Mouse (Mus musculus): ENCODE measurements at regions not wholly inside any gene's neighbourhood (a gene's known extent, or its start where the extent isn't known, plus 50 kb on each side); places are given as distances from the start of the nearest gene placed in this dataset.

DNA sequence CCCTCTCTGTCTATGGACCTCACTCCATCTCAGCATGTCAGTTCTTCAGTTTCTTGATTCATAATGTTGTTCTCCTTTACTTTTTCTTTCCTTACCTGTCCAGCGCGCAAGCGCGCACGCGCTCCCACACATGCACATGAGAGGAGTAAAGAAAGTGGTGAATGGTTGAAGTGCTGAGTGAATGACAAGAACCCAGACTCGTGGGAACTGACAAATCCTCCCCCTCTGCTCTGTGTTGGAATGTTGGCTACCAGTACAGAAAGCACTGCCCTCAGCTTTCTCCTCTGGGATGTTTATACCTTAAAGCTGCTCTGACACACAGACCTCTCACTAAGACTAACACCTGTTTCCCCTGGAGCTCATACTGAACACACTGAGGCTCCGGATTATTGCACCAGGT lies 302.2 kb upstream of the Nrp1 start:
- ATAC-seq = no peak
- 92% methylated on average over 8 of the region's 8 CpGs for WGBS
- Histone ChIP-seq H3K27ac (ENCODE audit: low read depth, low read length) (no peak overlapping the region), H3K36me3 (ENCODE audit: control insufficient read depth, insufficient read depth, low read length) (no peaks in the 10 kb centered on the region), H3K4me2 (ENCODE audit: low read length) (no peak overlapping the region), H3K4me1 (ENCODE audit: control insufficient read depth, insufficient read depth, low read depth, low read length) (no peaks in the 10 kb centered on the region), H3K9me3 (ENCODE audit: control insufficient read depth, low read length) (no peaks in the 10 kb centered on the region), H3K27me3 (replicated peaks; ENCODE audit: control insufficient read depth, insufficient read depth, low read length) (no peaks in the 10 kb centered on the region), H3K4me3 (ENCODE audit: low read length) (no peak overlapping the region), H3K9ac (ENCODE audit: low read depth, low read length) (no peak overlapping the region)

DNA sequence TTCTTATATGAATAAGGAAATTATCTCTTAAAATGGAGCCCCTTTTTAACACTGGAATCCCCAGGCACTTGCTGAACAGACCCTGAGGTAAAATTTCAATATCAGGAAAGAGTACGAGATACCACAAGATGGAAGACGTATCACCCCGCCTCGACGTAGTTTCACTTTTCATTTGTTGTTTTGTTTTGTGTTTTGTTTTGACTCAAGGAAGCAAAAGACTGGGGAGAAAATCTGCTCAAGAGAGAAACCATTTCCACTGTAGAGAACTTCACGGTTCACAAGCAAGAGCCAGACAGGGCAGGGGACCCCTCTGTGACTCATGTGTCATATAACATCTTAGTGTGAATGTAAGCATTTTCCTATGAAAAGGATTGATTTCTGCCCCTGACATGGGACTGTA lies 300.6 kb upstream of the Nrp1 start:
- Histone ChIP-seq H3K4me1 (ENCODE audit: control insufficient read depth, insufficient read depth, low read depth, low read length) (no peaks in the 10 kb centered on the region), H3K27ac (ENCODE audit: low read depth, low read length) (no peak overlapping the region), H3K9me3 (ENCODE audit: control insufficient read depth, low read length) (no peaks in the 10 kb centered on the region), H3K27me3 (replicated peaks; ENCODE audit: control insufficient read depth, insufficient read depth, low read length) (no peaks in the 10 kb centered on the region), H3K4me2 (ENCODE audit: low read length) (no peak overlapping the region), H3K4me3 (ENCODE audit: low read length) (no peak overlapping the region), H3K9ac (ENCODE audit: low read depth, low read length) (no peak overlapping the region), H3K36me3 (ENCODE audit: control insufficient read depth, insufficient read depth, low read length) (no peaks in the 10 kb centered on the region)
- 75% methylated on average over 6 of the region's 6 CpGs for WGBS
- ATAC-seq = no peak

DNA sequence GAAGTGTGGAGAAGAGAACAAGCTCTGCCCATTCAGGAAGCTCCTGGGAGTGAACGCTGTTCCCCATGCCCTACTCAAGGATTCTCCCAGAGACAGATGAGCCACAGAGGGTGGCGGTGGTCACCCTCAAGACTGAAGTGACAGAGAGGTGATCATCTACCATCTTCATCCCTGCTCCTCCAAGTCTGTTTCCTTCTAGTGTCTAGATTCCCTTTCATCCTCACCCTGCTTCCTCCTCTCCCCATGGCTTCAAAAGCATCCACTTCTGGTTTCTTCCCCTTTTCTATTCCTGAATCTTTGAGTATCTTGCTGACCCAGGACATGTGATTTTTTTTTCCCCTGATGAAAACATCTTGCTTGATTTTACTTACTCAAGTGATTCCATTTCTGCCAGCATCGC lies 298.6 kb upstream of the Nrp1 start:
- H3K9ac ChIP-seq (ENCODE audit: low read depth, low read length) = no peak overlapping the region
- no peak overlapping the region for H3K4me3 ChIP-seq (ENCODE audit: low read length)
- H3K27me3 ChIP-seq (replicated peaks; ENCODE audit: control insufficient read depth, insufficient read depth, low read length) = no peaks in the 10 kb centered on the region
- H3K4me2 ChIP-seq (ENCODE audit: low read length) = no peak overlapping the region
- H3K36me3 ChIP-seq (ENCODE audit: control insufficient read depth, insufficient read depth, low read length) = no peaks in the 10 kb centered on the region
- H3K9me3 ChIP-seq (ENCODE audit: control insufficient read depth, low read length) = no peaks in the 10 kb centered on the region
- H3K27ac ChIP-seq (ENCODE audit: low read depth, low read length) = no peak overlapping the region
- 94% methylated on average over 3 of the region's 3 CpGs for WGBS
- ATAC-seq = no peak
- no peaks in the 10 kb centered on the region for H3K4me1 ChIP-seq (ENCODE audit: control insufficient read depth, insufficient read depth, low read depth, low read length)

DNA sequence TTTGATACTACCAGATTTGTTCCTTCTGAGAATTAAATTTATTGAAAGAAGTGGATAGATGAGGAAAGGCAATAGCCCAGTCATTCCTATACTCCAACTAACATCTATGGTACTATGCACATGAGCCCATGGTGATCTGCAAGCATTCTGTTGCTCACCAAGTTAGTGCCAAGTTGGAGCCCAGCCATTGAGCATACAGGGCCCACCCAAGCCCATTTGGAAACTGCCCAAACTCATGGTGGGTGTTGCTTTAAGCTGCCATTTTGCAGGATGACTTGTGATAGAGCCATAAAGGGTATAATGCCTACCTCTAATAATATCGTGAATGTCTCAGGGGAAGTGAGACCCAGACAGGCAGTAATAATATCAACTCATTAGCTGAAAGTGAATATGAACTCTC lies 294.2 kb upstream of the Nrp1 start:
- ATAC-seq = no peak
- no peaks in the 10 kb centered on the region for H3K4me1 ChIP-seq (ENCODE audit: control insufficient read depth, insufficient read depth, low read depth, low read length)

DNA sequence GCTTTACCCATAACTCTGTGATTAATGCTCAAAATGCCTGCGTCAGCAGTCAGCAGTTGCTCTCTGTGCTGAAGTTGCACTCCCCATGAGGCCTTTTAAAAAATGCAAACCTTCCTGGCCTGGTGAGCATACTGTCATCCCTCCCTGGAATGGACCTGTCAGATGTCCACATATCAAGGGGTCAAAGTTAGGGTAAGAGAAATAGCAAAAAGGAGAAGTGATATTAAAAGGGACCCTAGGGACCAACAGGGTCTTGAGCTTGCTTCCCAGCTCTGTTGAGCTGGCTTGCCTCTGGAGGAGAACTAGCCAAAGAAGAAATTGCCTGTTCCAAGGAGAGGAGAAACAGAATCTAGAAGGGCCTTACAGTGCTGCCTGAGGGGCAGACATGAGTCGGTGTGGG lies 293.3 kb upstream of the Nrp1 start:
- ATAC-seq = no peak
- no peak overlapping the region for H3K9ac ChIP-seq (ENCODE audit: low read depth, low read length)
- no peaks in the 10 kb centered on the region for H3K27me3 ChIP-seq (replicated peaks; ENCODE audit: control insufficient read depth, insufficient read depth, low read length)
- H3K36me3 ChIP-seq (ENCODE audit: control insufficient read depth, insufficient read depth, low read length) = no peaks in the 10 kb centered on the region
- no peak overlapping the region for H3K4me3 ChIP-seq (ENCODE audit: low read length)
- 81% methylated on average over 2 of the region's 2 CpGs for WGBS
- no peak overlapping the region for H3K27ac ChIP-seq (ENCODE audit: low read depth, low read length)
- no peaks in the 10 kb centered on the region for H3K4me1 ChIP-seq (ENCODE audit: control insufficient read depth, insufficient read depth, low read depth, low read length)
- H3K9me3 ChIP-seq (ENCODE audit: control insufficient read depth, low read length) = no peaks in the 10 kb centered on the region
- H3K4me2 ChIP-seq (ENCODE audit: low read length) = no peak overlapping the region

More for the DNA sequence above, 294.2 kb upstream of the Nrp1 start:
- Histone ChIP-seq H3K36me3 (ENCODE audit: control insufficient read depth, insufficient read depth, low read length) (no peaks in the 10 kb centered on the region), H3K9ac (ENCODE audit: low read depth, low read length) (no peak overlapping the region), H3K4me3 (ENCODE audit: low read length) (no peak overlapping the region), H3K27ac (ENCODE audit: low read depth, low read length) (no peak overlapping the region), H3K4me2 (ENCODE audit: low read length) (no peak overlapping the region), H3K9me3 (ENCODE audit: control insufficient read depth, low read length) (no peaks in the 10 kb centered on the region), H3K27me3 (replicated peaks; ENCODE audit: control insufficient read depth, insufficient read depth, low read length) (no peaks in the 10 kb centered on the region)
- 79% methylated on average over 1 of the region's 1 CpGs for WGBS

DNA sequence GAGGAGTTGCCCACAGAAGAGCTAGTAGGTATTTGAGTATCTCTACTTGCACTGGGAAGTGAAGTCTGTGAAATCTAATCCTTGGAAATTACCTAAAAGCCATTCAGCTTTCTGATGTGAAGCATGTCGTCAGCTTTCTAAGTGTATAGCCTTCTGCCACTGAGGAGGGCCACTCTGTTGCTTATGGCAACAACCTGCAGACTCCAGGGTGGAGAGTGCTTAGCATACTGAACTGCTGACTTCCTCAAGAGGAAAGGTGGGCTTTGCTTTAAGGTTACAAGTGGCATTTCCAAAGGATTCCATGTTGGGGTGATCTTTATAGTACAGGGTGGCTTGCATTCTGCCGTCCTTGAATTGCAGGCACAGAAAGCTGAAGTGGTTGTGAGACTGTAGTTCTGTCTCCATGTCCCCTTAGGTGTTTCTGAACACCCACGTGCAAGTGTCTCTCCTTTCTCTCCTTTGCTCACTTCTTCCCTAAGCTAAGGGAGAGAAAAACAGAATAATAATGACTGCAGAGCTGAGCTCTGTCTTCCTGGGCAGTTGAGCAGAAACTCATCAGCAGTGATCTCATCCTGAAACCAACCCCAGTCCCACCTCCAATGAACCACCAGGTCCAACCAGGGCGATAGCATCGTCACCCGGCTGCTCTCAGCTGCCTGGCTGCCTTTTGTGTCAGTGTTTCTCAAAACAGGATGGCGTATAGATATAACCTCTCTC lies 292.3 kb upstream of the Nrp1 start:
- H3K4me1 ChIP-seq (ENCODE audit: control insufficient read depth, insufficient read depth, low read depth, low read length) = no peaks in the 10 kb centered on the region
- H3K27me3 ChIP-seq (replicated peaks; ENCODE audit: control insufficient read depth, insufficient read depth, low read length) = no peaks in the 10 kb centered on the region
- WGBS = 77% methylated on average over 7 of the region's 7 CpGs
- no peaks in the 10 kb centered on the region for H3K9me3 ChIP-seq (ENCODE audit: control insufficient read depth, low read length)
- H3K4me2 ChIP-seq (ENCODE audit: low read length) = no peak overlapping the region
- no peak overlapping the region for H3K4me3 ChIP-seq (ENCODE audit: low read length)
- no peak overlapping the region for H3K27ac ChIP-seq (ENCODE audit: low read depth, low read length)
- no peaks in the 10 kb centered on the region for H3K36me3 ChIP-seq (ENCODE audit: control insufficient read depth, insufficient read depth, low read length)
- ATAC-seq = no peak
- no peak overlapping the region for H3K9ac ChIP-seq (ENCODE audit: low read depth, low read length)

DNA sequence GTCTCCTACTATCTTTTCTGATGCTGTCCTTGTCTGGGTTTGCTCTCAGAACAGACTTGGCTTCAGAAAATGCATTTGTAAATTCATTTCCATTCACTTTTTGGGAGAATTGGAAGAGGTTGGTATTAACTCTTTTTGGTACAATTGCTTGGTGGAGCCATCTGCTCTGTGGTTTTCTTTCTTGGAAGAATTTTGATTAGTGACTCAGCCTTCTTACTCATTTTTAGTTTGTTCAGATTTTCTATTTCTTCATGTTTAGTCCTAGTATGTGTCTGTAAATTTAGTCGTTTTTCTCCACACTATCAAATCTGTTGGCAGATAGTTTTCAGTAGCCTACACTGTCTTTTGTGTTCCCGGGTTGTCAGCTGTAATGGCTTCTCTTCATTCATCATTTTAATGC lies 288.7 kb upstream of the Nrp1 start:
- WGBS = 85% methylated on average over 2 of the region's 2 CpGs
- H3K4me3 ChIP-seq (ENCODE audit: low read length) = no peak overlapping the region
- no peak overlapping the region for H3K9ac ChIP-seq (ENCODE audit: low read depth, low read length)
- H3K4me2 ChIP-seq (ENCODE audit: low read length) = no peak overlapping the region
- H3K27me3 ChIP-seq (replicated peaks; ENCODE audit: control insufficient read depth, insufficient read depth, low read length) = no peaks in the 10 kb centered on the region
- H3K9me3 ChIP-seq (ENCODE audit: control insufficient read depth, low read length) = no peaks in the 10 kb centered on the region
- ATAC-seq = no peak
- no peaks in the 10 kb centered on the region for H3K36me3 ChIP-seq (ENCODE audit: control insufficient read depth, insufficient read depth, low read length)
- no peaks in the 10 kb centered on the region for H3K4me1 ChIP-seq (ENCODE audit: control insufficient read depth, insufficient read depth, low read depth, low read length)
- no peak overlapping the region for H3K27ac ChIP-seq (ENCODE audit: low read depth, low read length)

DNA sequence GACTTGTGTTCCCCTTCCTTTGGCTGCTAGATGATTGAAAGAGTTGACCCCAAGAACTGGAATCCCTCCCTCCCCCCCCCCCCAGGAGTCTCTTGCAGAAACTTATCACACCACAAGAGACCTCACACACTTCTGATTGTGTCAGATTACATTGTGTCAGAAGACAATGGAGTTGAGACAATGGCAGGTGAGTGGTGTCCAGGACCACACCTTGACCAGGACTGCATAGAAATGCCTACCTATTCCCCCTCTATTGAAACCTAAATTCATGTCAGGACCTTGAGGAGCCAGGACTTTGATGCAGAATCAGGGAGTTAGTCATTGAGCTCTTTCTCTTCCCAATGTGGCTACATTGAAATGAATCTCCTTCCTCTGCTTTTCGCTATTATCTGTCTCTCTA lies 282.8 kb upstream of the Nrp1 start:
- Histone ChIP-seq H3K36me3 (ENCODE audit: control insufficient read depth, insufficient read depth, low read length) (no peaks in the 10 kb centered on the region), H3K27ac (ENCODE audit: low read depth, low read length) (no peak overlapping the region), H3K27me3 (replicated peaks; ENCODE audit: control insufficient read depth, insufficient read depth, low read length) (no peaks in the 10 kb centered on the region), H3K4me2 (ENCODE audit: low read length) (no peak overlapping the region), H3K4me1 (ENCODE audit: control insufficient read depth, insufficient read depth, low read depth, low read length) (no peaks in the 10 kb centered on the region), H3K9ac (ENCODE audit: low read depth, low read length) (no peak overlapping the region), H3K4me3 (ENCODE audit: low read length) (no peak overlapping the region), H3K9me3 (ENCODE audit: control insufficient read depth, low read length) (no peaks in the 10 kb centered on the region)
- WGBS = 92% methylated on average over 1 of the region's 1 CpGs
- no peak for ATAC-seq

DNA sequence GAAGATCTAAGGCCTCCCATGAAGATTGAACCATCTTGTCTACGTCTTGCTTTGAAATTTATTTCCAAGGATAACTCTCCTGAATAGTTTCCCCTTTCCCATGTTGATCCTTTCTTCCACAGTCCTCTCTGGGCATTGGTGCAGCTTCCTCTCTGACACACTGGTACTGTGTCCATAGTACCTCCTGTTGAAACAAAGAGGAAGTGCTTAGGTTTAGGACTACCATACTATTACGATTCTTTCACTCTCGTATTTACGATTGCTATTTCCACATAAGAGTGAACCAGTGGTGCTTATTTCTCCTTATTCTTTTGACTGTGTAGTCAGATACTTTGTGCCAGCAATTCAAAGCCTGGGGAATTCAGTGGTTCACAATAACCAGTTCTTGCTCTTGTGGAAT lies 282.2 kb upstream of the Nrp1 start:
- Histone ChIP-seq H3K27me3 (replicated peaks; ENCODE audit: control insufficient read depth, insufficient read depth, low read length) (no peaks in the 10 kb centered on the region), H3K36me3 (ENCODE audit: control insufficient read depth, insufficient read depth, low read length) (no peaks in the 10 kb centered on the region), H3K9me3 (ENCODE audit: control insufficient read depth, low read length) (no peaks in the 10 kb centered on the region), H3K9ac (ENCODE audit: low read depth, low read length) (no peak overlapping the region), H3K4me2 (ENCODE audit: low read length) (no peak overlapping the region), H3K4me3 (ENCODE audit: low read length) (no peak overlapping the region), H3K27ac (ENCODE audit: low read depth, low read length) (no peak overlapping the region), H3K4me1 (ENCODE audit: control insufficient read depth, insufficient read depth, low read depth, low read length) (no peaks in the 10 kb centered on the region)
- 88% methylated on average over 4 of the region's 4 CpGs for WGBS
- no peak for ATAC-seq

DNA sequence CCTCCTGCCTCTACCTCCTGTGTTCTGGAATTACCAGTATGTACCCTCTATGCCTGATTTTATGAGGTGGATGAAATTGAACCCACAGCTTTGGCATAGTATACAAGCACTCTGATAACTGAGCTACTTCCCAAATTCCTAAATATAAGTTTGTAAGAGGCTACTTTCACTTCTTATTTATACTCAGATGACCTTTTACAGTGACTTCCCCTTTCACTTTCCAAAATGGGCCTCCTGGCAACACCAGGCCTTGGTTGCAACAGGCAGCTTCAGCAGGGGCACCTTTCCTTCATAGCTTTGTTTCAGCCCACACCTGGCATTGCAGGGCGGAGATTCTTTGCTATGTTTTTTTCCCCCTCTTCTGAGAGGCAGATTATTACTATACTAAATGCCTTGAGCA lies 279.7 kb upstream of the Nrp1 start:
- Histone ChIP-seq H3K27ac (ENCODE audit: low read depth, low read length) (no peak overlapping the region), H3K9ac (ENCODE audit: low read depth, low read length) (no peak overlapping the region), H3K4me3 (ENCODE audit: low read length) (no peak overlapping the region), H3K36me3 (ENCODE audit: control insufficient read depth, insufficient read depth, low read length) (no peaks in the 10 kb centered on the region), H3K4me2 (ENCODE audit: low read length) (no peak overlapping the region), H3K27me3 (replicated peaks; ENCODE audit: control insufficient read depth, insufficient read depth, low read length) (no peaks in the 10 kb centered on the region), H3K9me3 (ENCODE audit: control insufficient read depth, low read length) (no peaks in the 10 kb centered on the region), H3K4me1 (ENCODE audit: control insufficient read depth, insufficient read depth, low read depth, low read length) (no peaks in the 10 kb centered on the region)
- WGBS = 81% methylated on average over 1 of the region's 1 CpGs
- no peak for ATAC-seq

All from hindbrain, embryonic 16.5 days (tissue).